Mouse (Mus musculus): Measurements from ENCODE around the gene Rasef. TPM values are rescaled to one million over a fixed set of nuclear protein-coding genes. Genes with fewer than 3 reads are reported as not detected.
A peak's percentile ranks its signal among the peaks of the same experiment; 100 is the strongest.
"Not testable (repeated sequence)": the region's sequence is repeated elsewhere in the genome, so short reads cannot be mapped to it uniquely, and the experiment has no call there.

Gene Rasef
- total RNA-seq (2021), result under 1 TPM; 0.22 to 0.39 TPM
- long read RNA-seq, experiment 1, result 0 reads
- long read RNA-seq, experiment 2, result 0 reads

GRCm38 (mm10) chr4:73790260-73791185 lies at the start of gene Rasef:
Gene Rasef (minus strand): TSS chr4:73790994.
- peak; percentile 16 to 19 for DNase-seq (ENCODE audit: low spot score in 2 of 2)

- no peak for DNase-seq (ENCODE audit: low spot score in 2 of 2)
Observed at GRCm38 (mm10) chr4:73826587-73826986, 35.8 kb upstream of the Rasef start.

DNA sequence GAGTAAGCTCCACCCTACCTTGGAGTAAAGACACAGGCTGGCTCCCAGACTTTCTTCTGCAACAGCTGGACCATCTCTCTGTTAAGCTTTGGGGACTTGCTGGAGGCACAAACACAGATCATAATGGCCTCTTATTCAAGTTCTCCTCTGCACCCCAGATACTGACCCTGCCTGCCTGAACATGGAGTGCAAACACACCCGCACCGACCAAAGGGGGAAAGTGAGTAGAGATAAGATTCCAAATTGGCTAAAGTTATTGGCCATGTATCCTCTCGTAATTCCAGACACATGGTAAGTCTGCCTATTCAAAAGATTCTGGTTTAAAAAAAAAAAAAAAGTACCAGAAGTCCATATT lies 369 bp upstream of the Rasef start:
- DNase-seq (ENCODE audit: low spot score in 2 of 2), result no peak

DNA sequence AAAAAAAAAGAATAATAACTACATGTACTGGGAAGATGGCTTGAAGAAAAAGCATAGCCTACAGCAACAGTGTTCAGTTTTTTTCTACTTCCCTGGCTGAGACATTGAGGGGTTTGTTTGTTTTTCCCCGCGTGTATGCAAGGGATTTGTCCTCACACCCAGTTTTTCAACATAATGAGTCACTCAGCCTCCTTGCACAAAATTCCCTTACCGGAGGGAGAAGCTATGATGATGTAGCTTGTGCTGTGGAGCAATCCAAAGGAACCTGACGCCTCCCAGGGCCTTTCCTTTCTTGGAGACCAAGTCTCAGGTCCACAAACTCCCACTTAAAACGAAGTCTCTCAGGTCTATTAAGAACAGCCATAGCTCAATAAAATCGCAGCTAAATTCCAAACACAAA lies 1.3 kb downstream of the Rasef start:
- DNase-seq (ENCODE audit: low spot score in 2 of 2), result no peak

DNA sequence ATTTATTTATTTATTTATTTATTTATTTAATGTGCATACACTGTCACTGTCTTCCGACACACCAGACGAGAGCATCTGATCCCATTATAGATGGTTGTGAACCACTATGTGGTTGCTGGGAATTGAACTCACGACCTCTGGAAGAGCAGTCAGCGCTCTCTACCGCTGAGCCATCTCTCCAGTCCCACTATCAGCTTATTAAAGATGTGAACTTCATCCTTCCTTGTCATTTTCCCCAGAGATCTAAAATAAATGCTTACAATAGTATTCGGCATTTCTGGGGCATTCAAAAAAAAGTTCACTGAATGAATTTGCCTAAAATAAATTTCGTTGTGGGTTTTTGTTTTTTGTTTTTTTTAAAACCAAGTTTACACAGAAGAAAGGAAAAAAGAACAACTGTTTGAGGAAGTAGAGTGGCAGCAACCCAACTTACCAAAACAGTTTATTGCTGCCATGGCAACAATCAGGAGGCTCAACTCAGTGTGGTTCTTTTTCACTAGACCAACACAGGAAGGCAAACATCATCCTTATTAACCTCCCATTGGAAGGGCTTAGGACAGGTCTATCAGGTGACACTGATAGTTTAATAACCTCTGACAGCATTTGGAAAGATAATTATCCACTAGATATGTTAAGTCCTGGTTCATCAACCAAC lies 2.6 kb downstream of the Rasef start:
- no peak for DNase-seq (ENCODE audit: low spot score in 2 of 2)

DNA sequence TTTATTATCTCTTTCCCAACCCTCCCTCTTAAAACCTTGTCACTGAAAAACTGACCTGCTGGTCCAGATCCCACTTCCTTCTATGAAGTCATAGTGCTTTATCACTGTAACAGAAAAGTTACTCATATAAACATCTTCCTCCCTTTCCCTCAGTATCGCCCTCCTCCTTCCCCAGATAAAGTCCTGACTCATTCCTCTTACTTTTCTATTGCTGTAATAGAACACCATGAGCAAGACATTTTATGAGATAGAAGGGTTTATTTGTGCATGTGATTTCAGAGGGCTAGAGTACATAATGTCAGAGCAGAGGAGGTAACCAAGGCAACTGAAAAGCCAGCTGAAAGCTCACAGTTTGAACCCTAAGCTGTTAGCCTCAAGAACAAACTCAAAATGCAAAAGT lies 6.6 kb downstream of the Rasef start:
- no peak for DNase-seq (ENCODE audit: low spot score in 2 of 2)

- DNase-seq (ENCODE audit: low spot score in 2 of 2), result no peak
Observed at GRCm38 (mm10) chr4:73781061-73781460, 9.7 kb downstream of the Rasef start.

DNA sequence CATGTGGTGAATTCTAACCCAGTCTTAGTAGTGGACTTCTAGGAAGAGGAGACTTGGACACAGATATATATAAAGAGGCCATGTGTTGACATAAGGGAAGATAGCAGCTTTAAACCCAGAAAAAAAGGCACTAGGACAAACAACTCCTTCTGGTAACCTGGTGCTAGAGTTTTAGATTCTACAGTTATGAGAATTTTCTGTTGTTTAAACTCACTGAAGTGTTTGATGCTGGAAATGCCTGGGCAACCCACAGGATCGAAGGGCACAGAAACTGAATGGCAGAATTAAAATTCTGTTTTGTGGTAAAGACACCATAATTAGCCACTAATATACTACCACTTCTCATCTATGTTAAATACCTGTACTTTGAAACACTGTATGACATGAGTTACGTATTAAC lies 15.5 kb downstream of the Rasef start:
- no peak for DNase-seq (ENCODE audit: low spot score in 2 of 2)

GRCm38 (mm10) chr4:73773831-73774810 lies 16.7 kb downstream of the Rasef start:
- DNase-seq (ENCODE audit: low spot score in 2 of 2), result no peak

GRCm38 (mm10) chr4:73772028-73772427 lies 18.8 kb downstream of the Rasef start:
- DNase-seq (ENCODE audit: low spot score in 2 of 2), result no peak

DNA sequence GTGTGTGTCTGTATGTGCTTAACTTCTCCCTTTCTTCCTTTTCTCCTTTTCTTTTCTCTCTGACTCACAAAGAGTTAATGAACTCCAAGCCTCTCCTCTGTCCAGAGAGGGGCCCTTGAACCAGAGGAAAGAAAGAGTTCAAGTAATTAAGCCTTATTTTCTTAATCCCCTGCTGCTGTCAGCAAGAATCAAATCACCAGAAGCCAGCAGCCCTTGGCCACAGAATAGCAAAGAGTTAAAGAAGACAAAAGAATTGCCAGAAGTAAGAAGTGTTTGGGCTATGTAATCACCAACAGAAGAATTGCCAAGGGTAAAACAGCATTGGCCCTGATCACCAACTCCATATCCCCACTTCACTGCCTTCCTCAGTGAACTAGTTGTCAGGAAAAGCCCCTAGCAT lies 20.2 kb downstream of the Rasef start:
- no peak for DNase-seq (ENCODE audit: low spot score in 2 of 2)

DNA sequence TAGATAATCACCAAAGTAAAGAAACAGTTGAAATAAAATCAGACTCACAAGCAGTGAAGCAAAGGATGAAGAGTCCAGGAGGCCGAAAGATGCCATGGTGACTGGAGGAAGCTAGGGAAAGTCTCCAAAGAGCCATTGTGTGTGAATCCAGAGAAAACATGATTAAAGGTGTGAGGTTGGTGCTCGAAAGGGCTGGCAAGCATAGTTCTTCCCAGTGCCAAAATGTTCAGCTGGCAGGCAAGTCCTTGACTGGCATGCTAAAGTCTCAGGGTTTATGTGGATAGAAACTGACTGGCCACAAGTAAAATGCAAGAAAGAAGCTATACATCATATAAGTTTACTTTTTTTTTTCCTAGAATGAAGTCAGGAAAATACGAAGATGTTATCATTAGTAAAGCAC lies 22.6 kb downstream of the Rasef start:
- no peak for DNase-seq (ENCODE audit: low spot score in 2 of 2)

DNA sequence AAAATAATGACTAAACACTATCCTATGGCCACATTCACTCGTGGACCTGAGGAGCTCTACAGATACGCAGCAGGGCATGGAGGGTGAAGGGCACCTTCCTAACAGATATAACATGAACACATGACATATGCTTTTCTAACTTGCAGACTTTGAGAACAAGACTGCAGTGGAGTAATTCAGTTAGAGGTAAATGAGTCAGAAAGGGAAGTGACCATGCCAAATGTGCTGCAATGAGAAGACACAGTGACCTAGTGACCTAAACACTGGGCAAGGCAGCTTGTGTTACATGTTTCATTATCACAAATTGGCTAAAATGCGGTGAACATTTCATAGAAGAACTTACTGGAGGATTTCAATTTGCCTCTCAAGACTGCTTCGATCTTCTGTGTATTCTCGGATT lies 42.6 kb downstream of the Rasef start:
- DNase-seq (ENCODE audit: low spot score in 2 of 2), result no peak

- no peak for DNase-seq (ENCODE audit: low spot score in 2 of 2)
Observed at GRCm38 (mm10) chr4:73739439-73739838, 51.4 kb downstream of the Rasef start.

- no peak for DNase-seq (ENCODE audit: low spot score in 2 of 2)
Observed at GRCm38 (mm10) chr4:73719819-73720218, 71.0 kb downstream of the Rasef start.

DNA sequence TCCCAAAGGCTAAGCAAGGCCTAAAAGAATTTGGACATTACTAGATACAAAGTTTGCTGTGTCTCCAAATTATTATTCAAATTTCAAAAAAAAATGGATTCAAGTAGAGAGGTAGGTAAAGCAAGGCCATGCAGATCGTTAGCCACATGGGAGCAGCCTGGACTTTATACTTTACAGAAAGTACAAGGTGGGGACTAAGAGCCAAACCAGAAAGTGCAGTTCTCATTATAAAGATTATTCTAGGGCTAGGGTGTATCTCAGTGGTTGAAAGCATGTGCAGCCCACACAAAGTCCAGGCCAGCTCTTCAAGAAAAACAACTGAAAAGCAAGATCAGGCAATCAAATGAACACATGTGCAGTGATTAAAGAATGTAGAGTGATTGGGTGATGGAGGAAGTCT lies 72.0 kb downstream of the Rasef start:
- no peak for DNase-seq (ENCODE audit: low spot score in 2 of 2)

GRCm38 (mm10) chr4:73683216-73683615 lies 107.6 kb downstream of the Rasef start, which contains the start of gene Gm428:
Gene Gm428 (plus strand): TSS chr4:73683516.
- DNase-seq (ENCODE audit: low spot score in 2 of 2), result not testable (repeated sequence)

DNA sequence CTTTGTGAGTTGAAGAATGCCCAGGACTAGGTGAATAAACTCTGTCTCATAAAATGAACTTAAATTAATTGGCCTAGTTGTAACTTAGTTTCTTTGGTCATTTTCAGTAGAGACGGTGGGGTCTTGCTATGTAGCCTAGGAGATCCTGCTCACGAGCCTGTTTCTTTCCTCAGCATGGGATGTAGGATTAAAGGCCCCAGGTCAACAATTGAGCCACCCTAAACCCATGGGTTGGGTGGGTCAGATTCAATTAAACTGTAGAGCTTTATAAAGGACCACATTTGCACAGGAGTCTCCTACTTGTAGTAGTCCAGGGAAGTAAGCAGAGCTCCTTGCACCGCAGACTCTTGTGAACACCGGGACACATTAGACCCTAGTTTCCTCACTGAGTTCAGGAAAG lies 122.7 kb downstream of the Rasef start, which contains the start of gene Gm11239:
Gene Gm11239 (plus strand): TSS at position 301 of the 400 bp plus-strand sequence.
- DNase-seq (ENCODE audit: low spot score in 2 of 2), result not testable (repeated sequence)

All from gastrocnemius, postnatal 4 days (tissue).